Mouse (Mus musculus): Measurements from ENCODE around the gene Gm5089. TPM values are rescaled to one million over a fixed set of nuclear protein-coding genes. Genes with fewer than 3 reads are reported as not detected.
"Not testable (repeated sequence)": the region's sequence is repeated elsewhere in the genome, so short reads cannot be mapped to it uniquely, and the experiment has no call there.

Gene Gm5089
- polyA plus RNA-seq, 1 experiment from 2014 or later = not detected

DNA sequence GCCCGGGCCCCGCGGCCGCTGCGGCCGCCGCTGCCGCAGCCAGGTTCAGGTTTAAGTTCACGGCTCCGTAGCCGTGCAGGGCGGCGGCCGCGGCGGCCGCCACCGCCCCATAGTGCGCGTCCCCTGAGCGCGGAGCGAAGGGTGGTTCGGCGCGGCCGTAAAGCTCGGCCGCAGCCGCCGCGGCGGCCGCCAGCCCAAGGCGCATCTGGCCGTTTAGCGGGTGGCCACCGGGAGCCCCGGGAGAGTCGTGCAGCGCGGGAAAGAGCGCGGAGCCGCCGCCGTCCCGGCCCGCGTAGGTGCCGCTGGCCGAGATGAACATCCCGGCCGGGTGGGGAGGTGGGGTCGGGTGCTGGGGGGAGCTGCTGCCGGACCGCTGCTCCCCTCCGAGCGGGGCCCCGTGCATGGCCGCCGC lies 13.4 kb upstream of the Gm5089 start:
- DNase-seq (ENCODE audit: low spot score) = no peak
- no peaks in the 10 kb centered on the region for H3K36me3 ChIP-seq (ENCODE audit: insufficient read depth, low read length)
- no peaks in the 10 kb centered on the region for H3K9me3 ChIP-seq (ENCODE audit: low read length)
- no peak overlapping the region for H3K9ac ChIP-seq (replicated peaks; ENCODE audit: low read depth)
- H3K4me2 ChIP-seq (replicated peaks; ENCODE audit: low read depth, low read length) = peak overlapping the region; percentile 83
- no peak overlapping the region for H3K27ac ChIP-seq (ENCODE audit: low read length)
- H3K27me3 ChIP-seq (replicated peaks; ENCODE audit: insufficient read depth, low read length) = peaks cover 89% of the 10 kb centered on the region
- TF ChIP-seq CTCF (IDR thresholded peaks at IDR 0.05) (no peak), EP300 (IDR thresholded peaks at IDR 0.05) (no peak)
- H3K4me3 ChIP-seq (ENCODE audit: low read depth, low read length) = peak overlapping the region; percentile 49
- 5% methylated on average over 45 of the region's 62 CpGs for WGBS
- H3K4me1 ChIP-seq (ENCODE audit: insufficient read depth, low read depth, low read length) = 0 out of 2 replicates have a peak, but pooled peaks cover 7% of the 10 kb centered on the region
- peak; percentile 20 for ATAC-seq

DNA sequence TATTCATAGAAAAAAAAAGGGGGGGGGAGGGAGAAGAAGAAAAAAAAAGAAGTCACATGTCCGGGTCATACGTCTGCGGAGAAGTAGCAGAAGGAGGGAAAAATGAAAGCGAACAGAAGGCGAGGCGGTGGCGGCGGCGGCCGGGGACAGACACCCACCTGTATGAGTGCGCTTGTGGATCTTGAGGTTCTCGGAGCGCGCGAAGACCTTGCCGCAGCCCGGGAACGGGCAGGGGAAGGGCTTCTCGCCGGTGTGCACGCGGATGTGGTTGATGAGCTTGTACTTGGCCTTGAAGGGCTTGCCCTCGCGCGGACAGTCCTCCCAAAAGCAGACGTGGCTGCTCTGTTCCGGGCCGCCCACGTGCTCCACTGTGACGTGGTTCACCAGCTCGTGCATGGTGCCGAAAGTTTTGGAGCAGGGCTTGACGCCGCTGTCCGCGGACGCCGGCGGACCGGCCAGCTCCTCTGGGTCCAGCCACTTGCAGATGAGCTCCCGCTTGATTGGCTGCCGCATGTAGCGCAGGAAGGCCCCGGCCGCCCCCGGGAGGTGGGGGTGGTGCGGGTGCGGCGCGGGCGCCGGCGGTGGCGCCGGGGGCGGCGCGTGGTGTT lies 12.9 kb upstream of the Gm5089 start:
- peak overlapping the region; percentile 49 for H3K4me3 ChIP-seq (ENCODE audit: low read depth, low read length)
- peaks cover 84% of the 10 kb centered on the region for H3K27me3 ChIP-seq (replicated peaks; ENCODE audit: insufficient read depth, low read length)
- H3K4me1 ChIP-seq (ENCODE audit: insufficient read depth, low read depth, low read length); H3K9me3 ChIP-seq (ENCODE audit: low read length); H3K27ac ChIP-seq (ENCODE audit: low read length); DNase-seq (ENCODE audit: low spot score); H3K36me3 ChIP-seq (ENCODE audit: insufficient read depth, low read length); H3K9ac ChIP-seq (replicated peaks; ENCODE audit: low read depth): not testable (repeated sequence)
- peak; percentile 64 for ATAC-seq
- peak overlapping the region; percentile 83 for H3K4me2 ChIP-seq (replicated peaks; ENCODE audit: low read depth, low read length)
- 3% methylated on average over 55 of the region's 58 CpGs for WGBS

DNA sequence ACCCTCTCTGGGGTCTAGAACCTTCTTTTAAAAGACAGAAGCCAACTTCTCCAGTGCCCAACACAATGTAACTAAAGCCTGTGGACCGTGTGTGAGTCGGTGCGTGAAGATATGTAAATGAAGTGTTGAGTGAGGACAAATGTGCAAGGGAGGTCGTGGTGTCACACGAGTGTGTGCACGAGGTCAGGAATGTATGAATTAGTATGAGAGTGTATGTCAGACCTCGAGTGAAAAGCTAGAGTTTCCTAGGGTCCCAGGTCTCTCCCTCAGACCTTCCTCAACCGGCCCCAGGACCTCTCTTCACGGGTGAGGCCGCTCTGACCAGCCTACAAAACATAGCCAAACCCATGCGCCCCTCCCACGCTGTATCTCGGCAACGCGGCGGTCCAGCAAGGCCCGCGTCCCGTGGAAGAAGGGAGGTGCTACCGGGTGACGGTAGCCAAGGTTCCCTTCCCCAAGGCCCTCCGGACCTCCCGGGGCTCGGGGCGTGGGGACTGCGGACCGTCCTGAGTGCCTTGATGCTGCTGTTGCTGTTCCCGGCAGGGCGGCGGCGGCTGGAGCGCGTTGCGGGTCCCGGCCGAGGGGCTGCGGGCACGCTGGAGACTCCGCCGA lies 12.3 kb upstream of the Gm5089 start:
- H3K27me3 ChIP-seq (replicated peaks; ENCODE audit: insufficient read depth, low read length) = peaks cover 77% of the 10 kb centered on the region
- no peak for ATAC-seq

DNA sequence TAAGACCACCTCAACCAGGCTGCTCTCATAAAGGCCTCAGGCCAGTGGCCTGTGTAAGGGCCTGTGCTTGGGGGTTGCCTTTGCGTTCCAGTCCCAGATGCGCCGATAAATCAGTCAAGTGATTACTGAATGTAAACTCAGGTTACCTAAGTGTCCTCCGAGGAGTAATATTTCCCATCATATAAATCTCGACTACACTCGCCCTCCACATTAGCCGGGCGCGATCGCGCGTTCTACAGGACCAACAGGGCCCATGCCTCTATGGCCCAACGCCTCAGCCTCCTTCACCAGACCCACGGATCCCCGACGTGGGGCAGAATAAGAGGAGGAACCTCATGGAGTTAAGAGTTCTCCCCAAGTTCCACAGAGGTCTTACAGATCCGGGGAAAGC lies 11.8 kb upstream of the Gm5089 start:
- no peak overlapping the region for H3K27ac ChIP-seq (ENCODE audit: low read length)
- H3K4me1 ChIP-seq (ENCODE audit: insufficient read depth, low read depth, low read length) = 0 out of 2 replicates have a peak, but pooled peaks cover 7% of the 10 kb centered on the region
- ATAC-seq = no peak
- TF ChIP-seq CTCF (IDR thresholded peaks at IDR 0.05) = no peak
- TF ChIP-seq EP300 (IDR thresholded peaks at IDR 0.05) = no peak
- no peak overlapping the region for H3K9ac ChIP-seq (replicated peaks; ENCODE audit: low read depth)
- no peak overlapping the region for H3K4me3 ChIP-seq (ENCODE audit: low read depth, low read length)
- H3K36me3 ChIP-seq (ENCODE audit: insufficient read depth, low read length) = no peaks in the 10 kb centered on the region
- WGBS = 25% methylated on average over 17 of the region's 17 CpGs
- H3K9me3 ChIP-seq (ENCODE audit: low read length) = no peaks in the 10 kb centered on the region
- DNase-seq (ENCODE audit: low spot score) = no peak
- H3K27me3 ChIP-seq (replicated peaks; ENCODE audit: insufficient read depth, low read length) = peaks cover 72% of the 10 kb centered on the region
- no peak overlapping the region for H3K4me2 ChIP-seq (replicated peaks; ENCODE audit: low read depth, low read length)

More for the DNA sequence above, 12.3 kb upstream of the Gm5089 start:
- Histone ChIP-seq H3K36me3 (ENCODE audit: insufficient read depth, low read length) (no peaks in the 10 kb centered on the region), H3K9ac (replicated peaks; ENCODE audit: low read depth) (no peak overlapping the region), H3K4me1 (ENCODE audit: insufficient read depth, low read depth, low read length) (0 out of 2 replicates have a peak, but pooled peaks cover 7% of the 10 kb centered on the region), H3K9me3 (ENCODE audit: low read length) (no peaks in the 10 kb centered on the region), H3K4me2 (replicated peaks; ENCODE audit: low read depth, low read length) (peak overlapping the region; percentile 83), H3K4me3 (ENCODE audit: low read depth, low read length) (peak overlapping the region; percentile 49), H3K27ac (ENCODE audit: low read length) (no peak overlapping the region)
- WGBS = 2% methylated on average over 31 of the region's 40 CpGs
- TF ChIP-seq EP300 (IDR thresholded peaks at IDR 0.05) = no peak
- TF ChIP-seq CTCF (IDR thresholded peaks at IDR 0.05) = no peak
- DNase-seq (ENCODE audit: low spot score) = no peak

DNA sequence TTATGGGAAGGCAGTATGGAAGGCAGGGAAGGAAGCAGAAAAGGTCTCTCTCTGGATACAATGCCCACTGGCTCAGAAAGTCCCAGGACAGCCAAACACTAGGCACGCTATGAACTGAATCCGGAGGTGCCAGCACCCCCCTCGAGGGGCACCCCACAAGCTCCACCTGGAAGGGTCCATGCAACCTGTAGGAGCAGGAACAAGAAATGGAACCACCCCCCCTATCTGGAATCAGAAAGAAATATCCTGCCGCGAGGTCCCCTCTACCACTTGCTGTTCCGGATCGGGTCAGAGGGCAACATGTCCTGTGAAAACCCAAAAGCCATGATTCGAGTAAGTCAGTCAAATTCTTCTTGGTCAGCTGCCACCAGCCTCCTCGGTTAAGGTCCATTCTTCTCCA lies 11.1 kb upstream of the Gm5089 start:
- H3K9me3 ChIP-seq (ENCODE audit: low read length) = no peaks in the 10 kb centered on the region
- no peak overlapping the region for H3K9ac ChIP-seq (replicated peaks; ENCODE audit: low read depth)
- H3K27me3 ChIP-seq (replicated peaks; ENCODE audit: insufficient read depth, low read length) = peaks cover 65% of the 10 kb centered on the region
- no peak for TF ChIP-seq EP300 (IDR thresholded peaks at IDR 0.05)
- no peak for TF ChIP-seq CTCF (IDR thresholded peaks at IDR 0.05)
- H3K27ac ChIP-seq (ENCODE audit: low read length) = no peak overlapping the region
- DNase-seq (ENCODE audit: low spot score) (no peak), ATAC-seq (no peak)
- no peaks in the 10 kb centered on the region for H3K36me3 ChIP-seq (ENCODE audit: insufficient read depth, low read length)
- no peak overlapping the region for H3K4me2 ChIP-seq (replicated peaks; ENCODE audit: low read depth, low read length)
- no peak overlapping the region for H3K4me3 ChIP-seq (ENCODE audit: low read depth, low read length)
- H3K4me1 ChIP-seq (ENCODE audit: insufficient read depth, low read depth, low read length) = 0 out of 2 replicates have a peak, but pooled peaks cover 7% of the 10 kb centered on the region
- 33% methylated on average over 9 of the region's 9 CpGs for WGBS

DNA sequence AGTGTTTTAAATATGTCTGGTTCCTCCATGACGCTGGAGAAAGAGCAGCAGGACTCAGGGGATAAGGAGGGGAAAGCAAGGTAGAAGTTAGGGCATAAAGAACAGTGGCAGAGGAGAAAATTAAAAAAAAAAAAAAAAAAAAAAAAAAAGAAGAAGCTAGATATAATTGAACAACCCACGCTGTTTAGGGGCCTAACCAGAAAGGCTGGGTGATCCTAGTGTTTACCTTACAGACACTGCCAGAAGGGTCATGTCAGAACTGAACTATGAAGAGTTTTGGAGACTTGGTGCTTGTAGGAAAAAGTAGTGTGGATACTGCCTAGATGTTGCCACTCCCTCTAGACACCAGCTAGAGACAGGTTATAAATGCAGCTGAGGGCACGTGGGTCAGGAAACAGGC lies 10.6 kb upstream of the Gm5089 start:
- 30% methylated on average over 3 of the region's 3 CpGs for WGBS
- no peaks in the 10 kb centered on the region for H3K9me3 ChIP-seq (ENCODE audit: low read length)
- no peak overlapping the region for H3K9ac ChIP-seq (replicated peaks; ENCODE audit: low read depth)
- no peak overlapping the region for H3K27ac ChIP-seq (ENCODE audit: low read length)
- TF ChIP-seq CTCF (IDR thresholded peaks at IDR 0.05) (no peak), EP300 (IDR thresholded peaks at IDR 0.05) (no peak)
- no peak overlapping the region for H3K4me3 ChIP-seq (ENCODE audit: low read depth, low read length)
- no peak overlapping the region for H3K4me2 ChIP-seq (replicated peaks; ENCODE audit: low read depth, low read length)
- DNase-seq (ENCODE audit: low spot score) (no peak), ATAC-seq (no peak)
- peaks cover 61% of the 10 kb centered on the region for H3K27me3 ChIP-seq (replicated peaks; ENCODE audit: insufficient read depth, low read length)
- H3K4me1 ChIP-seq (ENCODE audit: insufficient read depth, low read depth, low read length) = 0 out of 2 replicates have a peak, but pooled peaks cover 7% of the 10 kb centered on the region
- no peaks in the 10 kb centered on the region for H3K36me3 ChIP-seq (ENCODE audit: insufficient read depth, low read length)

Measured in lung, postnatal 0 days (tissue).